Mouse (Mus musculus): ENCODE data around the gene Prkar1b. TPM values are rescaled to one million over a fixed set of nuclear protein-coding genes. Genes with fewer than 3 reads are reported as not detected.
A peak's percentile ranks its signal among the peaks of the same experiment; 100 is the strongest.

Prkar1b gene
- polyA plus RNA-seq, 1 experiment from 2014 or later: 25.8 TPM

- no peak overlapping the region for H3K27ac ChIP-seq (ENCODE audit: low read length)
- no peak overlapping the region for H3K4me2 ChIP-seq (ENCODE audit: low read depth, low read length)
- no peak overlapping the region for H3K4me3 ChIP-seq (replicated peaks; ENCODE audit: low read length)
- 44% methylated on average over 10 of the region's 10 CpGs for WGBS
- H3K9me3 ChIP-seq (replicated peaks; ENCODE audit: control insufficient read depth, low read length): no peaks in the 10 kb centered on the region
- H3K4me1 ChIP-seq (ENCODE audit: control insufficient read depth, insufficient read depth, low read length): peaks cover 5% of the 10 kb centered on the region; the same call in 1 of the 2 replicates
- ATAC-seq (ENCODE audit: insufficient read depth, low FRiP score): peak; percentile 49; the same call in 1 of the 2 replicates
- H3K9ac ChIP-seq (ENCODE audit: low read length): no peak overlapping the region
- H3K27me3 ChIP-seq (ENCODE audit: control insufficient read depth, insufficient read depth, low read length): no peaks in the 10 kb centered on the region
- H3K36me3 ChIP-seq (ENCODE audit: control insufficient read depth, insufficient read depth, low read length): peaks cover 14% of the 10 kb centered on the region
These were observed 25.1 kb upstream of the Prkar1b start for GRCm38 (mm10) chr5:139174556-139175547.

GRCm38 (mm10) chr5:139174141-139174540 is 24.3 kb upstream of the Prkar1b start:
- Histone ChIP-seq H3K4me2 (ENCODE audit: low read depth, low read length) (no peak overlapping the region), H3K9ac (ENCODE audit: low read length) (peak overlapping the region; percentile 30; the same call in 1 of the 2 replicates), H3K4me3 (replicated peaks; ENCODE audit: low read length) (no peak overlapping the region), H3K4me1 (ENCODE audit: control insufficient read depth, insufficient read depth, low read length) (peaks cover 5% of the 10 kb centered on the region; the same call in 1 of the 2 replicates), H3K36me3 (ENCODE audit: control insufficient read depth, insufficient read depth, low read length) (peaks cover 14% of the 10 kb centered on the region), H3K9me3 (replicated peaks; ENCODE audit: control insufficient read depth, low read length) (no peaks in the 10 kb centered on the region), H3K27me3 (ENCODE audit: control insufficient read depth, insufficient read depth, low read length) (no peaks in the 10 kb centered on the region), H3K27ac (ENCODE audit: low read length) (no peak overlapping the region)
- ATAC-seq (ENCODE audit: insufficient read depth, low FRiP score): no peak
- WGBS: 30% methylated on average over 10 of the region's 10 CpGs

- no peak overlapping the region for H3K4me3 ChIP-seq (replicated peaks; ENCODE audit: low read length)
- WGBS: 94% methylated on average over 4 of the region's 4 CpGs
- H3K9ac ChIP-seq (ENCODE audit: low read length): no peak overlapping the region
- H3K27ac ChIP-seq (ENCODE audit: low read length): no peak overlapping the region
- H3K36me3 ChIP-seq (ENCODE audit: control insufficient read depth, insufficient read depth, low read length): peaks cover 21% of the 10 kb centered on the region
- no peaks in the 10 kb centered on the region for H3K27me3 ChIP-seq (ENCODE audit: control insufficient read depth, insufficient read depth, low read length)
- no peak for ATAC-seq (ENCODE audit: insufficient read depth, low FRiP score)
- H3K4me1 ChIP-seq (ENCODE audit: control insufficient read depth, insufficient read depth, low read length): peaks cover 5% of the 10 kb centered on the region; the same call in 1 of the 2 replicates
- no peak overlapping the region for H3K4me2 ChIP-seq (ENCODE audit: low read depth, low read length)
- no peaks in the 10 kb centered on the region for H3K9me3 ChIP-seq (replicated peaks; ENCODE audit: control insufficient read depth, low read length)
These were observed 22.1 kb upstream of the Prkar1b start for GRCm38 (mm10) chr5:139171929-139172328.

GRCm38 (mm10) chr5:139167548-139167947 is 17.7 kb upstream of the Prkar1b start:
- WGBS: 81% methylated on average over 1 of the region's 1 CpGs
- H3K9ac ChIP-seq (ENCODE audit: low read length): no peak overlapping the region
- H3K27me3 ChIP-seq (ENCODE audit: control insufficient read depth, insufficient read depth, low read length): no peaks in the 10 kb centered on the region
- no peaks in the 10 kb centered on the region for H3K4me1 ChIP-seq (ENCODE audit: control insufficient read depth, insufficient read depth, low read length)
- H3K9me3 ChIP-seq (replicated peaks; ENCODE audit: control insufficient read depth, low read length): no peaks in the 10 kb centered on the region
- no peak overlapping the region for H3K27ac ChIP-seq (ENCODE audit: low read length)
- H3K4me2 ChIP-seq (ENCODE audit: low read depth, low read length): no peak overlapping the region
- peaks cover 21% of the 10 kb centered on the region for H3K36me3 ChIP-seq (ENCODE audit: control insufficient read depth, insufficient read depth, low read length)
- no peak for ATAC-seq (ENCODE audit: insufficient read depth, low FRiP score)
- no peak overlapping the region for H3K4me3 ChIP-seq (replicated peaks; ENCODE audit: low read length)

- Histone ChIP-seq H3K4me1 (ENCODE audit: control insufficient read depth, insufficient read depth, low read length) (no peaks in the 10 kb centered on the region), H3K9ac (ENCODE audit: low read length) (no peak overlapping the region), H3K9me3 (replicated peaks; ENCODE audit: control insufficient read depth, low read length) (no peaks in the 10 kb centered on the region), H3K27ac (ENCODE audit: low read length) (no peak overlapping the region), H3K36me3 (ENCODE audit: control insufficient read depth, insufficient read depth, low read length) (peaks cover 21% of the 10 kb centered on the region), H3K27me3 (ENCODE audit: control insufficient read depth, insufficient read depth, low read length) (no peaks in the 10 kb centered on the region), H3K4me3 (replicated peaks; ENCODE audit: low read length) (no peak overlapping the region), H3K4me2 (ENCODE audit: low read depth, low read length) (no peak overlapping the region)
- no peak for ATAC-seq (ENCODE audit: insufficient read depth, low FRiP score)
- WGBS: 84% methylated on average over 6 of the region's 6 CpGs
These were observed 17.1 kb upstream of the Prkar1b start for GRCm38 (mm10) chr5:139166781-139167361.

GRCm38 (mm10) chr5:139161632-139162031 is 11.8 kb upstream of the Prkar1b start:
- no peak for ATAC-seq (ENCODE audit: insufficient read depth, low FRiP score)
- no peak overlapping the region for H3K4me2 ChIP-seq (ENCODE audit: low read depth, low read length)
- WGBS: 84% methylated on average over 10 of the region's 10 CpGs

GRCm38 (mm10) chr5:139160899-139161298 is 11.1 kb upstream of the Prkar1b start:
- no peak overlapping the region for H3K4me3 ChIP-seq (replicated peaks; ENCODE audit: low read length)
- 0 out of 2 replicates have a peak, but pooled peaks cover 4% of the 10 kb centered on the region for H3K36me3 ChIP-seq (ENCODE audit: control insufficient read depth, insufficient read depth, low read length)
- 84% methylated on average over 8 of the region's 8 CpGs for WGBS
- no peaks in the 10 kb centered on the region for H3K4me1 ChIP-seq (ENCODE audit: control insufficient read depth, insufficient read depth, low read length)
- ATAC-seq (ENCODE audit: insufficient read depth, low FRiP score): no peak
- no peak overlapping the region for H3K9ac ChIP-seq (ENCODE audit: low read length)
- H3K27me3 ChIP-seq (ENCODE audit: control insufficient read depth, insufficient read depth, low read length): no peaks in the 10 kb centered on the region
- no peak overlapping the region for H3K4me2 ChIP-seq (ENCODE audit: low read depth, low read length)
- H3K27ac ChIP-seq (ENCODE audit: low read length): no peak overlapping the region
- H3K9me3 ChIP-seq (replicated peaks; ENCODE audit: control insufficient read depth, low read length): no peaks in the 10 kb centered on the region

More at GRCm38 (mm10) chr5:139161632-139162031, 11.8 kb upstream of the Prkar1b start:
- H3K36me3 ChIP-seq (ENCODE audit: control insufficient read depth, insufficient read depth, low read length): peaks cover 3% of the 10 kb centered on the region; the same call in 1 of the 2 replicates
- H3K9ac ChIP-seq (ENCODE audit: low read length): no peak overlapping the region
- H3K27ac ChIP-seq (ENCODE audit: low read length): no peak overlapping the region
- no peaks in the 10 kb centered on the region for H3K4me1 ChIP-seq (ENCODE audit: control insufficient read depth, insufficient read depth, low read length)
- no peak overlapping the region for H3K4me3 ChIP-seq (replicated peaks; ENCODE audit: low read length)
- H3K27me3 ChIP-seq (ENCODE audit: control insufficient read depth, insufficient read depth, low read length): no peaks in the 10 kb centered on the region
- H3K9me3 ChIP-seq (replicated peaks; ENCODE audit: control insufficient read depth, low read length): no peaks in the 10 kb centered on the region

GRCm38 (mm10) chr5:139150603-139151031 is 816 bp upstream of the Prkar1b start:
- H3K4me1 ChIP-seq (ENCODE audit: control insufficient read depth, insufficient read depth, low read length): peaks cover 15% of the 10 kb centered on the region
- peak overlapping the region; percentile 87 for H3K4me3 ChIP-seq (replicated peaks; ENCODE audit: low read length)
- H3K4me2 ChIP-seq (ENCODE audit: low read depth, low read length): peak overlapping the region; percentile 83
- peak; percentile 2; the same call in 1 of the 2 replicates for ATAC-seq (ENCODE audit: insufficient read depth, low FRiP score)
- H3K9ac ChIP-seq (ENCODE audit: low read length): peak overlapping the region; percentile 87
- no peaks in the 10 kb centered on the region for H3K27me3 ChIP-seq (ENCODE audit: control insufficient read depth, insufficient read depth, low read length)
- H3K9me3 ChIP-seq (replicated peaks; ENCODE audit: control insufficient read depth, low read length): no peaks in the 10 kb centered on the region
- under 1% methylated on average over 45 of the region's 45 CpGs for WGBS
- H3K36me3 ChIP-seq (ENCODE audit: control insufficient read depth, insufficient read depth, low read length): 0 out of 2 replicates have a peak, but pooled peaks cover 4% of the 10 kb centered on the region
- H3K27ac ChIP-seq (ENCODE audit: low read length): peak overlapping the region; percentile 34
